In the genomic region with DNA sequence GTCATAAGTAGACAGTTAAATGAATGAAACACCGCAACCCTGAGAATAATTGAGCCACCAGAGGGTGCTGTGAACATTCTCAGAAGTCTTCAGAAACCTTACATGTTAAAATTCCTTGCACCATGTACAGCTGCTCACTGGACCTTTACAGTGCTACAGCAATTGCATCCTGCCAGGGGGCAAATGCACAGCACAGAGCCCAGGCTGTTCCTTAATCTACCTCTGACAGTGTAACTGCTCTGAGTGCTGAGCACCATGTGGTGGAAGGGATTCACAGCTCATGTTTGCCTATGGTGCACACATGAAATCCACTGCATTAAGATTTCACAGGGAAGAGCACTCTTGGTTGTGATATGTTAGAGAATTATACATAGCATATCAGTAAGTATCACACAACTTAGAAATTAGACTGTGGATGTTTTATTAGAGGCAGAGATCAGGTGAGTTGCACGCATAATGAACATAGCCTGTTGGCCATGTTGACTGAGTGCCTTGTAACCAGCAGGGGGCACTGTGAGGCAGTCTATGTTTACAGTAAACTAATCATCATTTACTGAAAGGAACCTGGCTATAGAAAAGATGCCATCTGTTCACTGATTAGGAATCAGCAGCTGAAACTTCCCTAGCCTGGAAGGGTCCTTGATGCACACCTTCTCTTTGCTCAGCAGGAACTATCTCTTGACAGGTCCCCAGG, we compare ENCODE assay signal across 10 mouse cellular contexts.
DNase-seq lines count a peak whose midpoint lies in the region; ATAC-seq and TF ChIP-seq lines count a peak whose summit lies in the region.
"Had no signal": no experiment of that assay in that cellular context is flagged by ENCODE, and none has a peak within 500 bp of the region (broad histone marks: within the 10 kb centered on the region; RNA-seq: fewer than 3 reads in every experiment).

No protein-coding gene starts in this region.

- no peaks in the 10 kb centered on the region for H3K9me3 ChIP-seq in liver, postnatal 0 days (ENCODE audit: low read length)
- no peaks in the 10 kb centered on the region for H3K9me3 ChIP-seq in liver, embryonic 12.5 days (replicated peaks)
- H3K9me3 ChIP-seq in limb, embryonic 10.5 days (replicated peaks) = no peaks in the 10 kb centered on the region
- H3K9me3 ChIP-seq: embryonic facial prominence, embryonic 15.5 days had no signal

- intact Hi-C loops in left cerebral cortex, postnatal 4 days (cut with DNase I) = no loop called here

- H3K36me3 ChIP-seq in liver, postnatal 0 days (replicated peaks; ENCODE audit: insufficient read depth, low read length) = no peaks in the 10 kb centered on the region
- H3K36me3 ChIP-seq in liver, embryonic 12.5 days = no peaks in the 10 kb centered on the region
- no peaks in the 10 kb centered on the region for H3K36me3 ChIP-seq in limb, embryonic 10.5 days
- H3K36me3 ChIP-seq: embryonic facial prominence, embryonic 15.5 days had no signal

- DNase-seq in adrenal gland, postnatal 14 days = peak; percentile 40
- no peak for DNase-seq in adrenal gland, adult 8-10 months
- no peak for DNase-seq in liver, postnatal 0 days
- peak; percentile 7 to 10 for DNase-seq in adrenal gland, postnatal 36 days
- DNase-seq in spleen, postnatal 14 days (ENCODE audit: low spot score in 2 of 2) = peak; percentile 42 to 70
- no peak for DNase-seq in limb, embryonic 10.5 days (ENCODE audit: low spot score)
- DNase-seq in left cerebral cortex, postnatal 4 days = no peak
- DNase-seq: heart, postnatal 14 days had no signal

- H3K4me2 ChIP-seq in liver, postnatal 0 days (ENCODE audit: low read depth, low read length) = no peak overlapping the region
- no peak overlapping the region for H3K4me2 ChIP-seq in liver, embryonic 12.5 days
- H3K4me2 ChIP-seq: embryonic facial prominence, embryonic 15.5 days had no signal

- no peak overlapping the region for H3K9ac ChIP-seq in liver, postnatal 0 days (replicated peaks)
- no peak overlapping the region for H3K9ac ChIP-seq in liver, embryonic 12.5 days
- H3K9ac ChIP-seq: embryonic facial prominence, embryonic 15.5 days had no signal

- ATAC-seq in liver, postnatal 0 days = no peak; the same call in 1 of the 2 replicates
- ATAC-seq in liver, embryonic 12.5 days = no peak

- 50% methylated on average over 2 of the region's 2 CpGs for WGBS in liver, postnatal 0 days (ENCODE audit: insufficient replicate concordance)
- 48% methylated on average over 2 of the region's 2 CpGs for WGBS in liver, embryonic 12.5 days (ENCODE audit: insufficient replicate concordance)
- 72% methylated on average over 2 of the region's 2 CpGs for WGBS in limb, embryonic 10.5 days

- no peaks in the 10 kb centered on the region for H3K27me3 ChIP-seq in liver, postnatal 0 days (ENCODE audit: insufficient read depth, low read length)
- no peaks in the 10 kb centered on the region for H3K27me3 ChIP-seq in liver, embryonic 12.5 days (replicated peaks)
- H3K27me3 ChIP-seq in limb, embryonic 10.5 days (ENCODE audit: low read depth, poor library complexity, severe bottlenecking) = no peaks in the 10 kb centered on the region
- H3K27me3 ChIP-seq: embryonic facial prominence, embryonic 15.5 days had no signal

- H3K4me1 ChIP-seq in liver, postnatal 0 days (ENCODE audit: insufficient read depth) = no peaks in the 10 kb centered on the region
- no peaks in the 10 kb centered on the region for H3K4me1 ChIP-seq in liver, embryonic 12.5 days
- H3K4me1 ChIP-seq in limb, embryonic 10.5 days = no peaks in the 10 kb centered on the region
- H3K4me1 ChIP-seq: embryonic facial prominence, embryonic 15.5 days had no signal

- no peak overlapping the region for H3K27ac ChIP-seq in liver, postnatal 0 days (ENCODE audit: low read depth)
- H3K27ac ChIP-seq in liver, embryonic 12.5 days = no peak overlapping the region
- H3K27ac ChIP-seq in limb, embryonic 10.5 days = no peak overlapping the region
- H3K27ac ChIP-seq: embryonic facial prominence, embryonic 15.5 days had no signal

- TF ChIP-seq EP300 in liver, postnatal 0 days (IDR thresholded peaks at IDR 0.05; ENCODE audit: low read depth) = no peak

- TF ChIP-seq CTCF in liver, postnatal 0 days (IDR thresholded peaks at IDR 0.05; ENCODE audit: low read depth) = peak; percentile 44

- H3K4me3 ChIP-seq in liver, postnatal 0 days (ENCODE audit: low read depth, low read length) = no peak overlapping the region
- H3K4me3 ChIP-seq in liver, embryonic 12.5 days = no peak overlapping the region
- no peak overlapping the region for H3K4me3 ChIP-seq in limb, embryonic 10.5 days
- H3K4me3 ChIP-seq: embryonic facial prominence, embryonic 15.5 days had no signal

Comparison
In these comparisons a context has a peak if more than half of its experiments do, and no peak if none do; other contexts are left out.
1. DNase-seq: peak in adrenal gland, postnatal 14 days (single experiment), adrenal gland, postnatal 36 days (2 of 2) and spleen, postnatal 14 days (2 of 2); none in adrenal gland, adult 8-10 months (single experiment), liver, postnatal 0 days (single experiment), limb, embryonic 10.5 days (single experiment) and left cerebral cortex, postnatal 4 days (single experiment).